Mouse (Mus musculus): ENCODE measurements around the gene Tprgl. TPM values are rescaled to one million over a fixed set of nuclear protein-coding genes. Genes with fewer than 3 reads are reported as not detected.

Gene Tprgl
- 209 and 219 TPM in 2 replicates for polyA plus RNA-seq (2015; fragmentation: Nextera tagmentation; extraction: Ambion mirVana)

GRCm38 (mm10) chr4:154160538-154161390 is at the start of gene Tprgl:
Gene Tprgl, minus strand, starts transcription at chr4:154160666.
- peak within 1 kb of the TSS; percentile 80 for H3K4me3 ChIP-seq
- ATAC-seq (ENCODE audit: low FRiP score, low read depth) = peak; percentile 96
- WGBS = under 1% methylated on average over 69 of the region's 75 CpGs

GRCm38 (mm10) chr4:154209825-154210224 is 49.4 kb upstream of the Tprgl start:
- Histone ChIP-seq H3K36me3 (no peaks in the 10 kb centered on the region), H3K27me3 (no peaks in the 10 kb centered on the region), H3K4me2 (no peak overlapping the region), H3K4me3 (no peak overlapping the region), H3K9ac (no peak overlapping the region), H3K27ac (replicated peaks) (no peak overlapping the region), H3K9me3 (no peaks in the 10 kb centered on the region), H3K4me1 (replicated peaks) (no peaks in the 10 kb centered on the region; the same call in 1 of the 2 replicates)
- ATAC-seq (ENCODE audit: low FRiP score, low read depth) = no peak
- WGBS = 11% methylated on average over 3 of the region's 3 CpGs

More at GRCm38 (mm10) chr4:154160538-154161390, at the start of gene Tprgl:
- no peaks in the 10 kb centered on the region for H3K9me3 ChIP-seq
- H3K27ac ChIP-seq (replicated peaks) = peak within 1 kb of the TSS; percentile 83
- peak within 1 kb of the TSS; percentile 86 for H3K9ac ChIP-seq
- H3K4me2 ChIP-seq = peak within 1 kb of the TSS; percentile 84
- H3K27me3 ChIP-seq = no peaks in the 10 kb centered on the region
- H3K4me1 ChIP-seq (replicated peaks) = peaks cover 23% of the 10 kb centered on the region
- peaks cover 28% of the 10 kb centered on the region for H3K36me3 ChIP-seq

- no peak overlapping the region for H3K9ac ChIP-seq
- H3K4me1 ChIP-seq (replicated peaks) = no peaks in the 10 kb centered on the region; the same call in 1 of the 2 replicates
- no peaks in the 10 kb centered on the region for H3K27me3 ChIP-seq
- no peak overlapping the region for H3K4me3 ChIP-seq
- no peak overlapping the region for H3K4me2 ChIP-seq
- no peaks in the 10 kb centered on the region for H3K36me3 ChIP-seq
- no peaks in the 10 kb centered on the region for H3K9me3 ChIP-seq
- no peak overlapping the region for H3K27ac ChIP-seq (replicated peaks)
- 72% methylated on average over 6 of the region's 6 CpGs for WGBS
- ATAC-seq (ENCODE audit: low FRiP score, low read depth) = no peak
Measured at GRCm38 (mm10) chr4:154209054-154209453, 48.6 kb upstream of the Tprgl start.

GRCm38 (mm10) chr4:154207261-154207660 is 46.8 kb upstream of the Tprgl start:
- ATAC-seq (ENCODE audit: low FRiP score, low read depth) = peak; percentile 55; the same call in 1 of the 2 replicates
- Histone ChIP-seq H3K4me2 (no peak overlapping the region), H3K9ac (no peak overlapping the region), H3K4me1 (replicated peaks) (no peaks in the 10 kb centered on the region; the same call in 1 of the 2 replicates), H3K9me3 (no peaks in the 10 kb centered on the region), H3K4me3 (no peak overlapping the region), H3K27ac (replicated peaks) (no peak overlapping the region), H3K27me3 (no peaks in the 10 kb centered on the region), H3K36me3 (no peaks in the 10 kb centered on the region)
- 13% methylated on average over 5 of the region's 5 CpGs for WGBS

GRCm38 (mm10) chr4:154205392-154205791 is 44.9 kb upstream of the Tprgl start:
- H3K9ac ChIP-seq = no peak overlapping the region
- no peaks in the 10 kb centered on the region for H3K9me3 ChIP-seq
- 77% methylated on average over 5 of the region's 5 CpGs for WGBS

GRCm38 (mm10) chr4:154204532-154204931 is 44.1 kb upstream of the Tprgl start:
- Histone ChIP-seq H3K4me3 (no peak overlapping the region), H3K9me3 (no peaks in the 10 kb centered on the region), H3K4me2 (no peak overlapping the region), H3K4me1 (replicated peaks) (0 out of 2 replicates have a peak, but pooled peaks cover 3% of the 10 kb centered on the region), H3K36me3 (no peaks in the 10 kb centered on the region), H3K27me3 (no peaks in the 10 kb centered on the region), H3K27ac (replicated peaks) (no peak overlapping the region), H3K9ac (no peak overlapping the region)
- ATAC-seq (ENCODE audit: low FRiP score, low read depth) = no peak
- WGBS = 75% methylated on average over 7 of the region's 7 CpGs

More at GRCm38 (mm10) chr4:154205392-154205791, 44.9 kb upstream of the Tprgl start:
- Histone ChIP-seq H3K4me2 (no peak overlapping the region), H3K27ac (replicated peaks) (no peak overlapping the region), H3K36me3 (no peaks in the 10 kb centered on the region), H3K4me3 (no peak overlapping the region), H3K4me1 (replicated peaks) (0 out of 2 replicates have a peak, but pooled peaks cover 3% of the 10 kb centered on the region), H3K27me3 (no peaks in the 10 kb centered on the region)
- ATAC-seq (ENCODE audit: low FRiP score, low read depth) = no peak

- Histone ChIP-seq H3K4me1 (replicated peaks) (peaks cover 14% of the 10 kb centered on the region), H3K27me3 (no peaks in the 10 kb centered on the region), H3K4me3 (no peak overlapping the region), H3K36me3 (no peaks in the 10 kb centered on the region), H3K9ac (no peak overlapping the region), H3K4me2 (no peak overlapping the region), H3K27ac (replicated peaks) (no peak overlapping the region), H3K9me3 (no peaks in the 10 kb centered on the region)
- WGBS = 44% methylated on average over 5 of the region's 5 CpGs
- ATAC-seq (ENCODE audit: low FRiP score, low read depth) = no peak
Measured at GRCm38 (mm10) chr4:154201511-154201910, 41.0 kb upstream of the Tprgl start.

- H3K4me2 ChIP-seq = no peak overlapping the region
- peaks cover 14% of the 10 kb centered on the region for H3K4me1 ChIP-seq (replicated peaks)
- WGBS = 17% methylated on average over 7 of the region's 7 CpGs
- H3K27me3 ChIP-seq = no peaks in the 10 kb centered on the region
- H3K9ac ChIP-seq = no peak overlapping the region
- no peaks in the 10 kb centered on the region for H3K36me3 ChIP-seq
- H3K4me3 ChIP-seq = no peak overlapping the region
- H3K9me3 ChIP-seq = no peaks in the 10 kb centered on the region; the same call in 1 of the 2 replicates
- ATAC-seq (ENCODE audit: low FRiP score, low read depth) = 0 out of 2 replicates have a peak, but pooled peaks have one; percentile 48
- H3K27ac ChIP-seq (replicated peaks) = no peak overlapping the region; the same call in 1 of the 2 replicates
Measured at GRCm38 (mm10) chr4:154198377-154198961, 38.0 kb upstream of the Tprgl start.

- WGBS = 53% methylated on average over 6 of the region's 6 CpGs
- Histone ChIP-seq H3K4me1 (replicated peaks) (peaks cover 14% of the 10 kb centered on the region), H3K27ac (replicated peaks) (no peak overlapping the region)
Measured at GRCm38 (mm10) chr4:154197961-154198360, 37.5 kb upstream of the Tprgl start.

GRCm38 (mm10) chr4:154188948-154189347 is 28.5 kb upstream of the Tprgl start:
- Histone ChIP-seq H3K27me3 (no peaks in the 10 kb centered on the region), H3K4me1 (replicated peaks) (no peaks in the 10 kb centered on the region), H3K9ac (no peak overlapping the region), H3K9me3 (no peaks in the 10 kb centered on the region), H3K36me3 (no peaks in the 10 kb centered on the region), H3K27ac (replicated peaks) (no peak overlapping the region), H3K4me2 (no peak overlapping the region), H3K4me3 (no peak overlapping the region)
- no peak for ATAC-seq (ENCODE audit: low FRiP score, low read depth)
- 68% methylated on average over 8 of the region's 8 CpGs for WGBS

More at GRCm38 (mm10) chr4:154197961-154198360, 37.5 kb upstream of the Tprgl start:
- ATAC-seq (ENCODE audit: low FRiP score, low read depth) = no peak
- Histone ChIP-seq H3K9me3 (no peaks in the 10 kb centered on the region; the same call in 1 of the 2 replicates), H3K4me3 (no peak overlapping the region), H3K27me3 (no peaks in the 10 kb centered on the region), H3K4me2 (no peak overlapping the region), H3K36me3 (no peaks in the 10 kb centered on the region), H3K9ac (no peak overlapping the region)

- Histone ChIP-seq H3K36me3 (no peaks in the 10 kb centered on the region), H3K9me3 (no peaks in the 10 kb centered on the region), H3K4me3 (no peak overlapping the region), H3K27ac (replicated peaks) (no peak overlapping the region), H3K4me2 (no peak overlapping the region), H3K4me1 (replicated peaks) (no peaks in the 10 kb centered on the region), H3K9ac (no peak overlapping the region), H3K27me3 (no peaks in the 10 kb centered on the region)
- WGBS = 84% methylated on average over 11 of the region's 11 CpGs
- no peak for ATAC-seq (ENCODE audit: low FRiP score, low read depth)
Measured at GRCm38 (mm10) chr4:154186002-154186537, 25.6 kb upstream of the Tprgl start.

- H3K27ac ChIP-seq (replicated peaks) = no peak overlapping the region
- H3K36me3 ChIP-seq = no peaks in the 10 kb centered on the region
- H3K4me1 ChIP-seq (replicated peaks) = no peaks in the 10 kb centered on the region
- H3K27me3 ChIP-seq = no peaks in the 10 kb centered on the region
- WGBS = 73% methylated on average over 5 of the region's 5 CpGs
- no peaks in the 10 kb centered on the region for H3K9me3 ChIP-seq
- H3K4me2 ChIP-seq = no peak overlapping the region
- H3K4me3 ChIP-seq = no peak overlapping the region
- ATAC-seq (ENCODE audit: low FRiP score, low read depth) = no peak
- H3K9ac ChIP-seq = no peak overlapping the region
Measured at GRCm38 (mm10) chr4:154185001-154185400, 24.5 kb upstream of the Tprgl start.

Measured in hindbrain, embryonic 15.5 days (tissue).